Mouse (Mus musculus): ENCODE results near the gene Bcar1.

Bcar1 gene

GRCm38 (mm10) chr8:111676237-111676636 lies 67.4 kb downstream of the Bcar1 start:
- DNase-seq: no peak

GRCm38 (mm10) chr8:111666751-111667150 lies 76.9 kb downstream of the Bcar1 start:
- no peak for DNase-seq

GRCm38 (mm10) chr8:111662473-111662872 lies 81.1 kb downstream of the Bcar1 start:
- peak; percentile 71 to 85 for DNase-seq

All from lung, postnatal 4 days (tissue).